Mouse (Mus musculus): ENCODE results near the gene Fh1.
A peak's percentile ranks its signal among the peaks of the same experiment; 100 is the strongest.

The Fh1 gene

DNA sequence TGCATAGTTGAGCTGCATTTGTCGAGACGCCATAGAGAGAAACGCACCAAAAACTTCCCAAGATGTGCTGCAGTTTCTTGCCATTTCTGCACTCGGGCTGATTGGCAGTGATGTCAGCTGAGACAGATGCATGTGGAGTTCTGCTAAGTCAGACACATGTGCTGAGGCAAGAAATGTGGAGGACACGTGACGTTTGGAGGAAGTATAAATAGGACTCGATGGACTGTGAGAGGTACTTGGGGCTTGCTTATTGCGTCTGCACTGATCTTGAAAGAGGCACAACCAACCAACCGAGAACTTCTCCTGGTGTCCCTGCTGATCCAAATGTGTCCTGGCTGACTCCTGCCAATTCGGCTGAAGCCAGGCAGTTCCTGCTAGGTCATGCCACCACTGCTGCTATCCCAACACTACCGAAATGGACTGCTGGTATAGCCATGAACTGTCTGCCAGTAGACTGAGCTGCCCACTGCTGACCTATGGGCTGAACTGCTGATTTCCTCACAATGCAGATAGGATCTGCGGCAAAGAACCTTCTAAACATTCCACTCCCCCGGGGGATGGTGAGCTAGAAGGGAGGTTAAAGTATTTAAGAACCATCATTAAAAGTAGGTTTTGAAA is 5.5 kb downstream of the Fh1 start, which contains the start of gene Kmo:
Gene Kmo (plus strand): TSS at position 568 of the 618 bp plus-strand sequence.
- no peak for DNase-seq (ENCODE audit: extremely low spot score)

DNA sequence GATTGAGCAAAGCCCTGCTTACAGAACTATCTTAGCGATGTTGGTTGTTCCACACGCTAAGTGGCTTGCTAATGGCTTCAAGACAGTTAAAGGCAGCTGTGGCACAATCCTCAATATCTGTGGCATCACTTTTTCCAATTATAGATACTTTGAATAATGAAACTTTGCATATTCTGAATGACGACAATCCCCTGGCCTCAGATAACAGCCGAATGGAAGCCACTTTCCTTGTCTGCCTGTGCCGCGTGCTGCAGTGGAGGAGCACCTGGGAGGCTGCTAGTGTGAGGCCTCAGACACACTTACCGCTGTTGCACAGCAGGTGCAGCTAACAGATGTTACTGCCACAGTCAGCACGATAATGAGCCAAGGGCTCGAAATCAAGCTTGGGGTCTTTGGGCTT is 10.4 kb downstream of the Fh1 start:
- no peak for DNase-seq (ENCODE audit: extremely low spot score)

GRCm38 (mm10) chr1:175608708-175609107 is 16.7 kb downstream of the Fh1 start:
- no peak for DNase-seq (ENCODE audit: extremely low spot score)

DNA sequence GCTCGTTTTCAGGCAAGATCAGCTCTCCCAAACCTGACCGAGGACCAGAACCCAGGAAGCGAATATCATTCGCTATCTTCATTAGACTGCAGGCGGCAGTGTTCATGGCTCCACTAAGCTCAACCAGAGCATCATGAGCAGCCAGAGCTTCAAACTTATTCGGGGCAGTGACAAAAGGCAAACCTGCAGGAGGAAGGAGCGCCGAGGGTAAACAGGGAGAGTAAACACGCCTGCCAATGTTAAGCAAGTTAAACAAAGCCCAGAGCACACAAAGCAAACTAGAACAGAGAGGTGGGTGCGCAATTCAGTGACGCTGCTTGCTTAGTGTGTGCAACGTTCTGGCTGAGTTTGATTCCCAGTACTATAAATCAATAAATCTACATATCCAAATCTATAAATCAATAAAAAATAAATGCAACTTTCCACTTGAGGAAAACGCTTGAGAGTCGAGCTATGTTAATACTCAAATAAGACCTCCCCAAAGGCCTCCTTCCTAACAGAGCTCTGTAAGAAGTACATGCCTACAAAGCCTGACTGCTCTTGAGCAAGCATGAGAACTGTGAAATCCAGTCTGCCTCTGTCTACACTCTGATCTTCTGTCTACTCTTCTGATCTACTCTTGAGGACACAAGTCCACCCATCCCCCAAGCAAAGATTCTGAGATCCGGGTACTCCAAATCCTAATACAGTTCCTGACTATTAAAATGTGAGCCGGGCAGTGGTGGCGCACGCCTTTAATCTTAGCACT is 17.4 kb downstream of the Fh1 start:
- DNase-seq (ENCODE audit: extremely low spot score) = no peak

GRCm38 (mm10) chr1:175607308-175607707 is 18.1 kb downstream of the Fh1 start:
- no peak for DNase-seq (ENCODE audit: extremely low spot score)

- DNase-seq (ENCODE audit: extremely low spot score) = peak; percentile 9
These were observed 22.0 kb downstream of the Fh1 start for GRCm38 (mm10) chr1:175603390-175603789.

GRCm38 (mm10) chr1:175602231-175602630 is 23.2 kb downstream of the Fh1 start:
- DNase-seq (ENCODE audit: extremely low spot score) = no peak

DNA sequence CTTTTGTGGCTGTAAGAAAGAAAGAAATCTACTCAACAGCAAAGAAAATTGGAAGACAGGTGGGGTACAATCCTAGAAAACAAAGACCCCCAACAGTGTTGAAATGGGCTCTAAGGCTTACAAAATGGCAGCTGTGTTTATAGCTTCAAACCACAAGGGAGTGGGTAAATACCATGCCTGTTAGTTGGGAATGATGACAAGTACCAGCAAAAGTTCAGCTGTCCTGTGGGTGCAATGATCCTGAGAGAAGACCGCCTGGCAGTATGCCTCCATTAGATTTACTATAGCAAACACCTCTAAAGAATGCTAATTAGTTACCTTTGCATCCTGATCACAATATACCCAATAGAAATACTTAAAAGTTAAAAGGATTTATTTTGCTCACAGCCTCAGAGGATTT is 32.6 kb downstream of the Fh1 start:
- no peak for DNase-seq (ENCODE audit: extremely low spot score)

DNA sequence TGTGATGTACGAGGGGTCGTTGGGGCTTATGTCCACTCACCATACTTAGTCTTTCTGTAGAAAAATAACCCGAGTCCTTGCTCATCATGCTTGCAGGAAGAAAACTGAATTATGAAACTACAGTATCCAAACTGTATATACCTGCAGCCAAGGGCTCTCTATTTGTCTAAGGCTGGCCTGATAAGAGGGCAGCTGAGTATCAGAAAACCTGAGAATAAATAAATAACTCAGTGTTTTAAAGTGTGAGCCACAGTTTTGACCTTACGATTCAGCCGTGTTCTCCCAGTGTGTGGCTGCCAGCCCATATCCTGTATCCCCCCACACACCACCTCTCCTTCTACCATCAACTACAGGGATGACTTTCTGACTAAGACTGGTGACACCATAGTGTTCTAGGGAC is 38.8 kb downstream of the Fh1 start:
- no peak for DNase-seq (ENCODE audit: extremely low spot score)

GRCm38 (mm10) chr1:175585267-175585666 is 40.2 kb downstream of the Fh1 start:
- DNase-seq (ENCODE audit: extremely low spot score) = no peak

DNA sequence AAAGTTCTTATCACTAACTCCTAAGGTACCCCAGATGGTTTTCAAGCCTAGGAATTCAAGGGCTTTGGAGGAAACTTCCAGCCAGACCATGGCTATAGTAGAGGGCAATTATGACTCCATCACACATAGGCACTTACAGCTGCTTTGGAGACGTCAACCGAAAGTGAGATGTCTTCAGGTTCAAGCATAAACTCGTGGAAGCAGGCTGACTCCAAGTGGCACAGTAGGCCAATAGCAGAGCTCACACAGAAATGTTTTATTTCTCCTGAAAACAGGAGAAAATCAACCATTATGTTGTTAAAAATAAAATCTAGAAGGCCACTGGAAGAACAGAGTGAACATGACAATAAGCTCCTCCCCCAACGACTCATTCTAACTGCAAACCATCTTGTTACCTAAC is 42.6 kb downstream of the Fh1 start:
- no peak for DNase-seq (ENCODE audit: extremely low spot score)

- DNase-seq (ENCODE audit: extremely low spot score) = no peak
These were observed 45.1 kb downstream of the Fh1 start for GRCm38 (mm10) chr1:175580346-175580745.

- DNase-seq (ENCODE audit: extremely low spot score) = no peak
These were observed 45.7 kb downstream of the Fh1 start for GRCm38 (mm10) chr1:175579598-175580235.

- DNase-seq (ENCODE audit: extremely low spot score) = no peak
These were observed 46.9 kb downstream of the Fh1 start for GRCm38 (mm10) chr1:175578425-175579096.

DNA sequence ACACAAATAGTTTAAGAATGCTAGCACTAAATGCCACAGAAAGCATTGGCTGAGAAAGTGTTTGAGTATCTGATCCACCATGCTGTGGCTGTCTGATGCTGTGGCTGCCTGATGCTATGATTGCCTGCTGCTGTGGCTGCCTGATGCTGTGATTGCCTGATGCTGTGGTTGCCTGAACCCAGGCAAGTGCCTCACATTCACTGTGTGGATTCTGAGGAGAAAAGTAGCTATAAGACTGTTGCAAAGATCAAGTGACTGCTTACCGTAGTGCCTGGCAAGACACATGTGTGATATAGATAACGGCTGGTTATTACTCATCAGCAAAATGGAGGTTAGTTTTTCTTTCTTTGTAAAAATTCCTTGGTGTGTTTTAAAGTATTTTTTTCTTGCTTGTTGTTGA is 51.3 kb downstream of the Fh1 start:
- no peak for DNase-seq (ENCODE audit: extremely low spot score)

DNA sequence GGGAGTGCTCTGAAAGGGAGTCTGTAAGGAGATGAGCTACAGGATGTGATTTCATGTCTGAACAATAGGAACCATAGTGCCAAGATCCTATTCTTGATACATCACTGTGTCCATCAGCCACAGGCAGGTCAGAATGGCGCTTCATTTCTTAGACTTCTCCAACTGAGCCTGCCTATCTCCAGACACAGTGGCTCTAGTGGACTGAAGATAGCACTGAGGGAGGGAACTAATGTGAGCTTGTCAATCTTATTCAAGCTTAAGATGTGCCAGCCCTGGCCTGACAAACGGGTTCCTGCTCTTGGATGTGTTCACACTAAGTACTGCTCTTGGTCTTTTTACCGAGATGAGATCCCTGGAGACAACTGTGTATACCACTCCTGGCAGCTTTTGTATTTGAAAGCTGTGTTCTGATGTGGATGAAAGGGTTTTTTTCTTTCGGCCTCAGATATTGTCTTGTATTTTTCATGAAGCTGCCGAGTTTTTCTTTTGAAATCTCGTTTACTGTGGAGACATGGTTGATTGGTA is 59.8 kb downstream of the Fh1 start:
- DNase-seq (ENCODE audit: extremely low spot score) = no peak

DNA sequence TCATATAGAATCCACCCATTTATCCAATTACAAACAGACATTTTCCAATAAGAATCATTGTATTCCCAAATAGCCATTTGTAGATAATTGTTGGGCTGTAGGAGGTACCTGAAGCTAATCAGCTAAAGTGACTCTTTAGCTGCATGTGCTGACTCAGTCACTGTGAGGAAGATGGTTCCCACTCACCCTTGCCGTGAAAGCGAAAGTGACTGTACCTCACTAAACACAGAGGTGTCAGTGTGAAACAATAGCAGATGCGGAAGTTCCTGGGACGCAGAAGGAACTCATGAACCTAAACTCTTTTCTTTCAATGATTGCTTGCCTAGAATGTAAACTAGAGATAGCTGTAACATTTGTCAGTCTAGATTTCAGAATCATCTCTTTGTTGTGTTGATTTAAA is 61.1 kb downstream of the Fh1 start:
- no peak for DNase-seq (ENCODE audit: extremely low spot score)

DNA sequence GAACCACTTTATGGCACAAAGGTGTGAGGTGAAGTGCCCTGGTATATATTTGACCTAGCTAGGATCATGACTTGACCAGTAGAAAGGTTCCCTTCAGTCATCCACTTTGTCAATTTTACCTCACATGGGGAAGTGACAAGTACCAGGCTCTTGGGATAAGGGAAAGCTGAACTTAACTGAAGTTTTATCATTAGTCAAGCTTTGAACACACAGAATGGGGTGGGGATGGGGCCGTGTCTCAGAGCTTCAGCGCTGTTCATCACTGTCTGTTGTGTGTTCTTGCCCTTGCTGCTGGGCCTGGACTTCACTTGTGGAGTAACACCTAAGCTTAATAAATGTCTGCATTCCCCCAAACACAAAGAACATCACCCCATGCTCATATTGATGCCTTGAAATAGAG is 63.1 kb downstream of the Fh1 start:
- no peak for DNase-seq (ENCODE audit: extremely low spot score)

- no peak for DNase-seq (ENCODE audit: extremely low spot score)
These were observed 63.6 kb downstream of the Fh1 start for GRCm38 (mm10) chr1:175561806-175562205.

GRCm38 (mm10) chr1:175554641-175555040 is 70.8 kb downstream of the Fh1 start:
- DNase-seq (ENCODE audit: extremely low spot score) = no peak

DNA sequence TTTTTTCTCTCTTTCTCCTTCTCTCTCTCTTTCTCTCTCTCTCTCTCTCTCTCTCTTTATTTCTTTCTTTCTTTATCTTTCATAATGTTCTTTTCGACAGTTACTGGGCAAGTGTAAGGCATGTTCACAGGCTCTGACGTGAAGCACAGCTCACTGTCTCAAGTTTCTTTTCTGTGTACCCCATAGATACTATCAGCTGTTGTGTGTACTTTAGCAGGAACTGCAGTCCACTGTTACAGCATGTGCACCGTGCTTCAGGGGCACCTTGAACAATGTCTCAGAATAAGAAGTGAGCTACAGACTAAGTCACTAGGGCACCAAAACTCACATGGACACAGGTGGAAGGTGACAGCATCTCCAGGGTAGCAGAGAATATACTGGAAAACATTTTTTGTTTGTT is 73.0 kb downstream of the Fh1 start:
- no peak for DNase-seq (ENCODE audit: extremely low spot score)

DNA sequence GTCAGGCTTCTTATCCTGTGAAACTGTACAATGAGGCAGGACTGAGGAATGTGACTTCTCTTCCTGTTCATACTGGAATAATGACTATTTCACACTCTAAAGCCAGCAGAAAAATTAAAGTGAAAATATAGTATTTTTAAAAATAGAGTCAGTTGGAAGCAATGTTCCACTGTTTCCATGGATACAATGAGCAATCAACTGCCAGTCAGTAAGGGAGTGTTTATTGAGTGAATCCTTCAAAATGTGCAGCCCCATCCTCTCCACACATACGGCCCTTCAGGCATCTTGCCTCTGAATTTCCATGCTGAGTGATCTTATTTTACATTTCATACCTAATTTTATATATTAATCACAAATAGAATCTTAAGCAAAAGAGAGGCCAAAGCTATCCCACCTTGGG is 74.8 kb downstream of the Fh1 start:
- DNase-seq (ENCODE audit: extremely low spot score) = no peak

Measured in embryo, embryonic 9.5 days (tissue).